Mouse (Mus musculus) naive thymus-derived CD4-positive, alpha-beta T cell, adult 2 months (primary cell): ENCODE data around the gene Fry.

Experiments used
- DNase-seq: peaks from one replicate; pipeline ENCODE4 v3.0.0-alpha.2; 2011; ENCODE audit warnings: low read depth

Fry gene

DNA sequence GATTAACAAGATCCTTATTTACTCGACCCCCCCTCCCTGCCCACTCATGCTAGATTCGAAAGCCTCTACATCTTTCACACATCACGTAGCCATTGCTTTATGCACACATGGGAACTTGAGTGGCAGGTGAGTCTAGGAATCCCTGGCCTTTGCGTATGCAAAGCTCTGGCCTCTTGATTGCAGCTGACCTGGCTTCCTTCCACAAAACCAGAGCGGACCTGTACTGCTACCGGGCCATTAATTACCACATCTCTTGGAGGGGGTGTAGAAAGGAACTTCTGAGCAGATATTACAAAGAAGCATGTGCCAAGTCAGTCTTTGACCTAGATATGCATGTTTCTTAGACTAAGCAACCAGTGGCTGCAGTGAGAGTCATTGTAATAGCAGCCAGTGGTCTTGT lies 55.4 kb downstream of the Fry start:
- no peak for DNase-seq

DNA sequence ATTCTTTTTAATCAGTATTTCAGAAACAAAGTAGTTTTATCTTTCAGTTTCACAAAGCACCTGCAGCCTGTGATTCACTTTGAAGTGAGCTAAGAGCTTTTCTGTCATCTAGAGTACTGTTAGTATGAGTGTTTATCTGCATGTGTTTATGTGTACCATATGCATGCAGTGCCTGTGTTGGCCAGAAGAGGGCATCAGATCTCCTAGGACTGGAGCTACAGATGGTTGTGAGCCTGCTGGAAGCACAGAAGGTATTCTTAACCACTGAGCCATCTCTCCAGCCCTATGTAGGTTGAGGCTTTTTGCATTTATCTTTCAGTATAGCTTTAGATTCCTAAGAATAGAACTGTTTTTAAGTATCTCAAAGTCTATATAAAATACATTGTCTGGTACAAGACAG lies 56.5 kb downstream of the Fry start:
- peak; percentile 44 for DNase-seq

DNA sequence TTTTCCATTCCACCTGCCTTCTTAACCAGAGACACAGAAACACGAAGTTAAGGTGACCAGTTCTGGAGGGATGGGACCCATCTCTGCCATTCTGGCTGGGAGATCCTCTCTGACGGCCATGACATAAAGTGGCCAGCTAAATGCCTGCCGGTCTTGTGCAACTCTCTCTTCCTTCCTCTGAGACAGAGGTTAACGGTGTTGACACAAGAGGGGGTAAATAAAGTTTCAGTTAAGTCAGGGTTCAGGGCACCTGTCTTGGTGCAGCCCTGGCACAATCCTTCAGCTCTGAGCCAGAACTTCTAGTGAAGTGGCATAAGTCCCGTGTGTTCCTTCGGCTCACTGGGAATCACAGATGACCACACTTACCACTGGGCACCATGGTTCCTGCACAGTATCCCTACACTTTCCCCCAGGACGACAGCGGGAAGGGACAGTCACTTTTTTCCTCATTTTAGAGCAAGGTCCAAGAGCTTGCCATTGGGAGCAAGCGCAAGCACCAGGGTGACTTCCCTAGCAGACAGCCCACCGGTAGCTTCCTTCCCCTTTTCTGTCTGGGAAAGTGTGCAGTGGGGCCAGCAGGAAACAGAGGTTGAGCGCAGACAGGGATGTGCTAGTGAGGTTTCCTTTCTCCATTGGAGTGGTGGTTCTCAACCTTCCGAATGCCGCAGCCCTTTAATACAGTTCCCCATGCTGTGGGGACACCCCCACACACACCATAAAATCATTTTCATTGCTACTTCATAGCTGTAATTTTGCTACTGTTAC lies 58.0 kb downstream of the Fry start:
- DNase-seq: no peak

DNA sequence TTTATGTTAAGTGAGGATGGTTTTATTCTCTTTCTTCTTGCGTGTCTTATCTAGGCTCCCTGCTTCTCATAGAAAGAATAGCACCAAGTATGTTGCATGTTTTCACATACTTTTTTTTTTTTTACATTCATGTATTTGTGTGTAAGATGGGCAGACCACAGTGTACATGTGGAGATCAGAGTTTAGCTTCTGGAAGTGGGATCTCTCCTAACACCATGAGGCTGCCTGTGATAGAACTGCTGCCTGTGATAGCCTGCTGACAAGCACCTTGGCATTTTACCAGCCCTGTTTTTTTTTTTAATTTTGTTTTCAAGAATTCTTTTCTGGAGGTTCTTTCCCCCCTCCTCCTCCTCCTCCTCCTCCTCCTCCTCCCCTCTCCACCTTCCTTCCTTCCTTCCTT lies 59.3 kb downstream of the Fry start:
- no peak for DNase-seq

DNA sequence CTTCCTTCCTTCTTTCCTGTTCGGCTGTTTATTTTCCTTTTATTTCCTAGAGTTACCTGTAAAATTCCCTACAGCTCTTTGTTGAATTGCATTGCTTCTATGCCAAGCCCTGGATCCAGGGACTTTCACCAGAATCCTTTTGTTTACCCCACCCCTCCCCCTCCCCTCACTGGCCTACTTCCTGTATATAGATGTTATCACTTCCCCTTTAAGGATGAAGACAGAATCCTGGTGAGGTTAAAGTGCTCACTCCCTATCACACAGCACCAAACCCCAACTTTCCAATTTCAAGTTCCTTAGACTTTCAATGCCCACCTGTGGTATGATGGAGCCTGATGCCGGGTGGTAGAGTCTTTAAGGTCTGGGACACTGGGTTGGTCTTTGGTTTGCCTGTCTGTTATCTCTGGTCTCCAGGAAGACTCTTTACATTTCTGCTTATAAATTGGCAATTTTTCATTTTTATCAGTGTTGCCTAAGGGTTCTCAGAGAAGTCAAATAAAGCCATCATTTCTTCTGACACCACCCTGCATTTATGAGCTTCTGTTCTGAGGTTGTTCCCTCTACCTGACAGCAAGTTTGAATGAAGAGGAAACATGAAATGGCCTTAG lies 59.9 kb downstream of the Fry start:
- DNase-seq: peak; percentile 29

DNA sequence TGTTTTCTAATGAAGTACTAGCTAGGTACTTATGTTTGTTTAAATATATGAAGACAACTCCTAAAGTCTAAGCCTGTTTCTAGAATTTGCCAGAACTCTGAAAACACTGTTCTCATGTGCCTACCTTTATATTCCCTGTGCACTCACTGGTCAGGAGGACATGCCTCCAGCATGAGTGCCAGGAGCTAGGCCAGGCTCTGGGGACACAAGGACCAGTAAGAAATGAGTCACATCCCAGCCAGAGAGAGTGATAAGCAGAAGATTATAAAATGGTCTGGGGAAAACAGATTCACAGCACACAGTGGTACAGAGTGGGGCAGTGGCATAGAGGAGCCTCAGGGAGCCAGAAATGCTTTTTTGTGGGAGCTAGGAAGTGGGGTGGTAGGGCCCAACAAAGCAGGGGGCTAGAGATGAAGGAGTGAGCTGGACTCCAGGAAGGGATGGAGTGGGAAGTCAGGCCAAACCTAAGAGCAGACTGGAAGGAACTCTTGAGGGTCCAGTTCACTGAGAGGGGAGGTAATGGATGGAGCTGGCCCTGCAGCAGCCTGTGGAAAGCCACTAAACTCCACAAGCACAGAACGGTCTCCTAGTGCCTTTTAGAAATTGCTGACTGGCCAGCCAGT lies 62.7 kb downstream of the Fry start:
- DNase-seq: no peak

DNA sequence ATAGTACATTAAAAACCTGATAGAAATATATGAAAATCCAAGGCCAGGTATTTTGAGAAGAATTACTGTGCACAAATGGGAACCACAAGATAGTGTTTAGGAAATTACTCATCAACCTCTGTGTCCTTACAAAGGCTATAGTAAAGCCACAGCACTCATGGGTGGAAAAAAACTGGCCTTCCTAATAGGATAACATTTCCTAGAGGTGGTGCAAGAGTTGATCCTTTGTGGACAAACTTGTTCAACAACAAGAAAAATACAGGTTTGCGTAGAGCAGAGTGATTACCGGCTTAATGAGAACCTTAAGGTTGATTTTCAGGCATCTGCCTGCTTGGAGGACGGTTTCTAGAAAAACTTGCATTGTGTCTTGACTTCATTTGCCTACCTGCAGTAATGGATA lies 66.5 kb downstream of the Fry start:
- DNase-seq: no peak

DNA sequence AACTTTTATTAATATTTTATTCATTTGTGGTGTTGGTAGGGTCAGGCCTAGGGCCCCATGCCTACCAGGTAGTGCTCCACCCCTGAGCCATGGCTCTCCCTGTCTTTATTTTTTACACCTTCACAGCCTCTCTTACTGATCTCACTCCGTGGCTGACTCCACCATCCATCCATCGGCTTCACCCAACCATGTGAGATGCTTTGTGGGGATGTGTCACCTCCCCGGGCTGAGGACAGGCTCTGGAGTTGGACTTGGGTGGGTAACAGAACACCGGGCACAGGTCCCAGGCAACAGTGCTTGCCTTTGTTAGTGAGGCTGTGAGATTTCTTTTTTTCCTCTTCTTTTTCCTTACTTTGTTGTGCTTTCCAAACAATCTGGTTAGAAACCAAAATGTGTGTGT lies 67.7 kb downstream of the Fry start:
- no peak for DNase-seq

DNA sequence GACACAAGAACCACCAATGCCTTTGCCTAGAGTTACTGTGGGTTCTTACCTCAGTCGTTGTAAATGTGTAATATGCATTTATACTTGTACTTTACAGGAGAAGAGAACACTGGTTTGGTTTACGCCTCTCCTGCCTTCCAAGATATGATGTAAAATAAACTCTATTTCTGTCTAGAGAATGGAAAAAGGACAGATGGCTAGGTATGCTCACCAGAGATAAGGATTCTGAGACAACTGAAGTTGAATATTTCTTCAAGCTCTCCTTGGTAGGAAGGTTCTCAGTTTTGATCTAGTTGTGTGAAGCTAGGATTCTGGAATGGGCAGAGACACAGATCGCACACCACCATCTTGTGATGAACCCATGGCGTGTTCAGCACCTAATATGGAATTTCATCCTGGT lies 68.2 kb downstream of the Fry start:
- no peak for DNase-seq

DNA sequence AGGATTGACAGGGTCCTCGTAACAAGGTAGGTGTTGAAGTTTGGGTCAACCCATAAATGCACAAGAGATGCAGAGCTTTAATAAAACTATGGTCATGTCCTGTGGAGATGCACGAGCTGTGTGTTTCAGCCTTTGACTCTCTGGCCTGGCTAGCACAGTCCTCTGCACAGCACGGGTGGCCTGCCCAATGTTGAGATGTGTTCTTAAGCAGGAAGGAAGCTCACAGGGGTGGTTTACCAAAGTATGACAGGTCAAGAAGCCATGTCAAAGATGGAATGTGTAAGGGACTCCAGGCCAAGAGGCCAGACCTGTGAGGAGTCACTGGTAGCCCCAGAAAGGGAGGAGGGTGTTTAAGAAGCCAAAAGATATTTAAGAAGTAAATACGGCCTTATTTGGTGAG lies 69.6 kb downstream of the Fry start:
- no peak for DNase-seq

DNA sequence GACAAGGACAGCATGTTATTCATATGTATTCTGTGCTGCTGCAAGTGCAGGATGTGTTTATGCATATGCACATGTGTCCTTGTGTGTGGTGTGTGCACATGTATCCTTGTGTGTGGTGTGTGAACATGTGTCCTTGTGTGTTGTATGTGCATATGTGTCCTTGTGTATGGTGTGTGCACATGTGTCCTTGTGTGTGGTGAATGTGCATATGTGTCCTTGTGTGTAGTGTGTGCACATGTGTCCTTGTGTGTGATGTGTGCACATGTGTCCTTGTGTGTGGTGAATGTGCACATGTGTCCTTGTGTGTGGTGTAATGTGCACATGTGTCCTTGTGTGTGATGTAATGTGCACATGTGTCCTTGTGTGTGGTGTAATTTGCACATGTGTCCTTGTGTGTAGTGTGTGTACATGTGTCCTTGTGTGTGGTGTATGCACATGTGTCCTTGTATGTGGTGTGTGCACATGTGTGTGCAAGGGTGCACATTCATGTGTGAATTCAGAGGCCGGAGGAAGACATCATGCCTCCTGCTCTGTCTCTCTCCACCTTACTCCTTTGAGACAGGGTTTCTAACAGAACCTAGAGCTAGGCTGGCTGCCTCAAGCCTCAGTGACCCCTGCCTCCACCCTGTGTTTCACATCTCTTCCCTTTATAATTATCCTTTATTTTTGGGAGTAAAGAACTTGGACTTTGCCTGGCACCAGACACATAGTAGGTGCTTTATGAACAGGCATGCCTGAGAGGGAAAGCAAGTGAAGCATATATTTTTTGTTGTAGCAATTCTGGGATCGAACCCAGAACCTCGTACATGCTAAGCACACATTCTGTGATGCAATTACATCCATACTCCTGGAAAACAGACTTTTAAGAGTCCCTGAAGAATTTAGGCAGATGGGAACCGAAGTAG lies 72.3 kb downstream of the Fry start:
- no peak for DNase-seq

DNA sequence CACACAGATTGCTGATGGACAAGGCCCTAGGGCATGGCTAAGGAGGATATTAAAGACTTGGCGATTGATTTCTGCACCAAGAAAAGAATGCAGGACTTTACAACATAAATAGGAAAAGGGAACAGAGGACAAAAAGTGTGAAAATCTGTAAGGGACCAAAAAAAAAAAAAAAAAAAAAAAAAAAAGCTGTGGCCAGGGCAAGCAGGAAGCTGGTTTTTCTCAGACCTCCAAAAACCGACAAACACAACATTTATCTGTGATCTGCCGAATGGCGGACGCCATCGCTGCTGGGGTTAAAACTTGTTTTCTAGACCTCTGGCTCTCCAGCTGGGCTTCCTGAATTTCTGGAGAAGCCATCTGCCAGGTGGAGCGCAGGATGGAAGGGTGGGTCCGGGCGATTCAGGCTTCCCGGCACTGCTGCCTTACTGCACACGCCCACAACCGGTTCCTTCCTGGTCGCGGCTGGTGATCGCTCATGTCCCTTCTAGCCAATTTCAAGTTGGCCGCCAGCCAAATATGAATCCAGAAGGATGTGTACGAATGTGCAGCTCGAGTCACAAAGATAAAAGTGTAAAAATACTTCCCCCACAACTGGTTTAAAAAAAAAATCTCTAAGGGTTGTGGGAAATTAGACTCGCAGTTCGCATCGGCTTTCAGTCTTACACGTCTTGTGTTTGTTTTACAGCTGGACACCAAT lies 77.2 kb downstream of the Fry start:
- DNase-seq: peak; percentile 46

DNA sequence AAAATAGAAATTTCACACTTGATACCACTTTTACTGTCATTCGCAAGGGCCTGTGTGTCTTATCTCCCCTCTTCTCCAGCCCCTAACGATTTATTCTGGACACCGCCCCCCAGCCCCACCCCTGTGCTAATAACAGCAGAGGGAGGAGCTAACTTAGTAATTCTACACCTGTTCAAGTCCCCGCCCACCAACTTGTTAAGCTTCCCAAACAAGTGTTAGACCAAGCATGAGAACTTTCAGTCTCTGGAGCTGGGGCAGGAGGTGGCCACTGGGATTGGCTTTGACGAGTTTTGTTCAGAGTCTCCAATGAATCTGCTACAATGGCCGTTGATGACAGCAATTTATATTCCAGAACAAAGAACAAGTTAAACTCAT lies 77.8 kb downstream of the Fry start:
- DNase-seq: no peak

DNA sequence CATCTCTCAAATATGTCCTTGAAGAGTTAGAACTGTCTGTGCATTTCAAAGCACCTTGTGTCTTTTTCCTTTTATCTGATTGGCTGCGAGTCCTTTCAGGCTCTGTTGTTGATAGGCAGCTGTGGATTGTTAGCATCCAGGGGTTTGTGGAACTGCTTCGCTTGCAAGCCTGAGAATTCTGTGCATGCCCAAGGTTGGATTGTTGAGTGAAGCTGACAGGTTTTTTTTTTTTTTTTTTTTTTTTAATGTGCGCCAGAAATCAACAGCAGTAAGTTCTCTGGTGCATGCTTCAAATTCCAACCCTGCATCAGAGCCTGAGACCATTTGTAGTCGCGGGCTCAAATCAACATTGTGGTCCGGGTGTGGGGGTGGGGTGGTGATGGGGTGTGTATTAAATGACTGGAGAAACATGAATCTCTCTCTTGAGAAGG lies 78.5 kb downstream of the Fry start:
- no peak for DNase-seq

DNA sequence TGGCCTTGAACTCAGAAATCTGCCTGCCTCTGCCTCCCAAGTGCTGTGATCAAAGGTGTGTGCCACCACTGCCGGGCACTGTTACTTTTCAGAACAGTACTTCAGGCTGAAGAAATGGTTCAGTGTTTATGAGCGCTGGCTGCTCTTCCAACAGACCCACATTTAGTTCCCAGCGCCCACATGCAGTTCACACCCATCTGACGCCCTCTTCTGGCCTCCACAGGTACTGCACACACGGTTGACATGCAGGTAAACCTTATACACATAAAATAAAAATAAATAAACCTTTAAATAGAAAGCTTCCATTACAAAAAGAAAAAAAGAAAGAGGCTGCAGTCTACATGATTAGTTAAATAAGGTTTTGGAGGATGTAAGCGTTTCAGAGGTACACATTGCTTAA lies 88.3 kb downstream of the Fry start:
- DNase-seq: no peak

DNA sequence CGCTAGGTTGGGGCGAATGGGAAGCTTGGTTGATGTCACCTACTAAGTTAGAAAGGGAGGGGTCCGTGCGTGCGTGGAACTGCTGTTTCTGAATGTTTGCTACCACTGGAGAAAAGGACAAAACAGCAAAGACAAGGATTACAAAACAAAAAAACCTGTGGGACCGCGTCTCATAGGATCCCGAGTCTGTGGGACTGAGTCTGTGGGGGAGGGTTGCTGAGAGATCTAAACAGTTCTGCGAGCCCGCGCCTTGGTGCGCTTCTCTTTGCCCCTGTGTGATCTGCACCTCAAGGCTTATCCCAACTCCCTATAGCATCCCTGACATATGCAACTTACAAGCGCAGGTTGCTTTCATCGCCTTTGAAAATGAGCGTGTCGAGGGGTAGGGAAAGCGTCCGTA lies 89.2 kb downstream of the Fry start:
- no peak for DNase-seq

DNA sequence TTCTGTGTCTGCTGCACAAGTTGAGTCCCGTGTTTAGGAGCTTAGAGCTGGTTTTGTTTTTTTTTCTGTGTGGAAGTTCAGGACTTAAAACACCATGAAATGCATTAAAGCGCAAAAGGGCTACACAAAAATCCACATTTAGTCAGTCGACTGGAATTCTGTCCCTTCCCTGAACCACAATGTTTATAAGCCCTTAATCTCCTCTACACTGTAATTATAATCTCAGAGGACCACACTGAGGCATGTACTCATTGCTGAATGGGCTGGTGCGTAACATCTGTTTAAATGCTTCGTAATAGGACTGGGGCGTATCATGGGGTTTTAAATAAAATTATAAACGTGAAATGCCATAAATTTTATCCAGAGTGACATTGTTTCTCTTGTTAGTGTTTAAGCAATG lies 89.6 kb downstream of the Fry start:
- DNase-seq: no peak

DNA sequence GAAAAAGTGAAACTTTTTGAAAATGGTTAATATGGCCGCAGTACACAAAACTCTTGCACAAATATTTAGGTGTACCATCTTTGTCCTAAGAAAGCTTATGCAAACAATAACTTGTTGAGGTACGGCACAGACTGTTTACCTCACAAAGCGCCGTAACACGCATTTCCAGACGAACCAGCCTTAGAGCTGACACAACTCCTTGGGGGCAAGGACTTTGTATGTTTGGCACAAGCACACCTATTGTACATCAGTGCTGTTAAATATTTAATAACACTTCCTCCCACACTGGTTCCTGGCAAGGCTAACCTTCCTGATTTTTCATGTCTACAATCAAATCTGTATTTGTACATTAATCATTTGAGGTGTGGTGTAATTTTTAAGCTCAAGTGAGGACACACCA lies 95.6 kb downstream of the Fry start:
- no peak for DNase-seq

DNA sequence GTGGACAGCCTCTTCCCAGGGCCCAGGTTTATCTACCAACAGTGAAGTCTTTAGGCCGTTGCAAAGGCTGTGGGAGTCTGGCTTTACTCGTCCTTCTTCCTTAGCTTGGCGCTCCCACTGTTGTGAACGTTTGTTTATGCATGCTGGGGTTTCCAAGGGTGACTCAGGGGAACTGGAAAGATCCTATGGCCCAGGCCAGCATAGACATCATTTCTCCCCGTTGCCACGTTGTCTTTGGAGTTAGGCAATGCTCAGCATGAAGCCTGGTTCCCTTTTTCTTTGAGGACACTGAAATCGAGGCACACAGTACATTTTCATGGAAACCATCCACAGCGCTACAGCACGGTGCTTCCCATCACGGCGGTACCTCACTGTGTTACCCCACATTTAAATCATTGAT lies 97.6 kb downstream of the Fry start:
- DNase-seq: no peak

DNA sequence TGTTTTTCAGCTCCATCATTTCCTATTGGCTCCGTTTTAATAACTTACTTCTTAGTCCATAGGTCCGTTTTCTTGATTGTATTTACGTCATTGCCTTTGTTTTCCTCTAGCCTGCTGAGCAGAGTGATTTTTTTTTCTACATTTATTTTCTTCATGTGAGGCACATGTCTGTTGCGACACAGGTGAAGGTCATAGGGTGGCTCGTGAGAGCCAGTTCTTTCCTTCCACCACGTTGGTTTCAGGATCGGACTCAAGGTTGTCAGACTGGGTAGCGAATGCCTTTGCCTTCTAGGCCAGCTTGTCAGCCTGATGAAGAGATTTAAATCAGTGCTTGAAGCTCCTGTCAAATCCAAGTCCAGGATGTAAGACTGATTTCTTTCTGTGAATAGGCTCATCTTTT lies 101.0 kb downstream of the Fry start:
- no peak for DNase-seq

DNA sequence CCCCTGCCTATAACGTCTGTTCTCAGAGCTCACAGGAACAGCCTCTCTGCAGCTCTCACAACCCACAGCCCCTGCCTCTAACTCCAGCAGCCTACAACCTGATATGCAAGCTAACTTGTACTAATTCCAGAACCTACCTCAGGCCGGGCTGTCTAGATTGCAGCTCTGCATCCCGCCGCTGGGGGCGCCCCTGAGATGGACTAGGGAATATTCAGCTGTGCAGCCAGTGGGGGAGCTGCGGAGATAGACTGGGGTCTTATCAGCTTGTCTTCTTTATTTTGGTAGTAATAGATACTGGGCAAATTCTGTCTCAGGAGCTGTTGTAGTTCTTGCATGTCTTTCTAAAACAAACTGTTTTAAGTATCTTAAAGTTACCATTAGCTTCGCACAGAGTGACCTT lies 101.9 kb downstream of the Fry start:
- DNase-seq: peak; percentile 51

DNA sequence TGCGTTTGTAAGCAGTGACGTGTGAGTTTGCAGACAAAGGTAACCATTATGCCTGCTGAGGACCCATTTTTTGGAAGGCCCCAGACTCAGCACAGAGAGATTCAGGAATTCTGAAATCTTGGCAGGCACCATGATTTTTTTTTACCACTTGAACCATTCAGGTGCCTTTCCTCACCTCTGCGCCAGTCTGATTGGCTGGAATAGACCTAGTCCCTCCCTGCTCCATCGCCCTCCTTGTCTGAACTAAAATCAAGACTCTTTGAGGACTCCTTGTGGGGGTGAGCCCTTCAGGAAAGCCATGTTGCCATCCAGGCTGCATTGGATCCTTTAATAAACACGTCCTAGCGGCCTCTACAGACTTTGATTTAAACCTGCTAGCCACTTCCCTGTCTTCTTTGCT lies 103.4 kb downstream of the Fry start:
- no peak for DNase-seq
